Mouse (Mus musculus): ENCODE measurements around the gene Pkn2.

The Pkn2 gene

GRCm38 (mm10) chr3:142745076-142745475 is 136.7 kb downstream of the Pkn2 start:
- no peak for DNase-seq (ENCODE audit: low read depth in 1 of 2, low spot score in 2 of 2)

GRCm38 (mm10) chr3:142743973-142744898 is 137.6 kb downstream of the Pkn2 start:
- peak in 1 of 2 experiments; percentile 11 for DNase-seq (ENCODE audit: low read depth in 1 of 2, low spot score in 2 of 2)

Measured in monocyte, adult 2 months (primary cell).